Mouse (Mus musculus) forebrain, postnatal 0 days (tissue): Measurements from ENCODE around the gene Bglap. TPM values are rescaled to one million over a fixed set of nuclear protein-coding genes. Genes with fewer than 3 reads are reported as not detected.

Source experiments
- ATAC-seq: fragments of 200-750 bp; cut with Nextera tagmentation; 2 replicates; pipeline ENCODE4 v1.8.0; 2017; ENCODE audit warnings: mild to moderate bottlenecking, moderate library complexity
- DNase-seq: peaks from one replicate; pipeline ENCODE4 v3.0.0-alpha.2; 2015
- H3K27ac ChIP-seq: fragments of 300-500 bp; sonication (generic); 2 replicates; pipeline ENCODE4 v1.5.1; 2014; ENCODE audit warnings: low read depth, mild to moderate bottlenecking, antibody characterized with exemption, low read length, moderate library complexity, mixed read lengths
- H3K27me3 ChIP-seq: fragments of 300-500 bp; sonication (generic); 2 replicates; pipeline ENCODE4 v1.6.1; 2014; ENCODE audit warnings: mild to moderate bottlenecking, low read length, mixed read lengths; ENCODE audit not compliant: insufficient read depth
- H3K36me3 ChIP-seq: fragments of 300-500 bp; sonication (generic); 2 replicates; pipeline ENCODE4 v1.6.1; 2014; ENCODE audit warnings: mild to moderate bottlenecking, moderate library complexity; ENCODE audit not compliant: insufficient read depth
- H3K4me1 ChIP-seq: fragments of 300-500 bp; sonication (generic); 2 replicates; pipeline ENCODE4 v1.6.1; 2014; ENCODE audit warnings: antibody characterized with exemption; ENCODE audit not compliant: insufficient read depth
- H3K4me2 ChIP-seq: fragments of 300-500 bp; sonication (generic); 2 replicates; pipeline ENCODE4 v1.6.1; 2014; ENCODE audit warnings: low read depth, mild to moderate bottlenecking, moderate library complexity
- H3K4me3 ChIP-seq: fragments of 300-500 bp; sonication (generic); 2 replicates; pipeline ENCODE4 v1.5.1; 2014; ENCODE audit warnings: low read depth, low read length, mixed read lengths
- H3K9ac ChIP-seq: fragments of 300-500 bp; sonication (generic); 2 replicates; pipeline ENCODE4 v1.6.1; 2014; ENCODE audit warnings: mild to moderate bottlenecking
- H3K9me3 ChIP-seq: fragments of 300-500 bp; sonication (generic); 2 replicates; pipeline ENCODE4 v1.6.1; 2016; ENCODE audit warnings: low read length
- CTCF ChIP-seq: sonication (generic); IDR thresholded peaks from 2 replicates; pipeline ENCODE4 v1.5.1; 2016; ENCODE audit warnings: antibody characterized with exemption, control low read depth, low read depth
- WGBS: fragments of 180-500 bp; shearing (Covaris S2); extraction: QIAGEN DNeasy Blood & Tissue Kit; methylation state at CpG from one replicate; pipeline ENCODE4 v1.1.7; 2014; 5-methylcytosine and 5-hydroxymethylcytosine counted together
- polyA plus RNA-seq: library from polyadenylated mRNA; unstranded; fragments of >200 nt; fragmentation: Nextera tagmentation; extraction: Ambion mirVana; gene quantifications from 2 replicates; pipeline ENCODE4 v1.2.1, GENCODE M21; 2015
- total RNA-seq: library from RNA; depleted of rRNA; stranded (reverse); fragments of >200 nt; gene quantifications from 2 replicates; pipeline ENCODE4 v1.2.3, GENCODE M21; 2014

The Bglap gene
- total and polyA plus RNA-seq, 2 experiments from 2014 or later = 0.76 TPM; not detected in 1

DNA sequence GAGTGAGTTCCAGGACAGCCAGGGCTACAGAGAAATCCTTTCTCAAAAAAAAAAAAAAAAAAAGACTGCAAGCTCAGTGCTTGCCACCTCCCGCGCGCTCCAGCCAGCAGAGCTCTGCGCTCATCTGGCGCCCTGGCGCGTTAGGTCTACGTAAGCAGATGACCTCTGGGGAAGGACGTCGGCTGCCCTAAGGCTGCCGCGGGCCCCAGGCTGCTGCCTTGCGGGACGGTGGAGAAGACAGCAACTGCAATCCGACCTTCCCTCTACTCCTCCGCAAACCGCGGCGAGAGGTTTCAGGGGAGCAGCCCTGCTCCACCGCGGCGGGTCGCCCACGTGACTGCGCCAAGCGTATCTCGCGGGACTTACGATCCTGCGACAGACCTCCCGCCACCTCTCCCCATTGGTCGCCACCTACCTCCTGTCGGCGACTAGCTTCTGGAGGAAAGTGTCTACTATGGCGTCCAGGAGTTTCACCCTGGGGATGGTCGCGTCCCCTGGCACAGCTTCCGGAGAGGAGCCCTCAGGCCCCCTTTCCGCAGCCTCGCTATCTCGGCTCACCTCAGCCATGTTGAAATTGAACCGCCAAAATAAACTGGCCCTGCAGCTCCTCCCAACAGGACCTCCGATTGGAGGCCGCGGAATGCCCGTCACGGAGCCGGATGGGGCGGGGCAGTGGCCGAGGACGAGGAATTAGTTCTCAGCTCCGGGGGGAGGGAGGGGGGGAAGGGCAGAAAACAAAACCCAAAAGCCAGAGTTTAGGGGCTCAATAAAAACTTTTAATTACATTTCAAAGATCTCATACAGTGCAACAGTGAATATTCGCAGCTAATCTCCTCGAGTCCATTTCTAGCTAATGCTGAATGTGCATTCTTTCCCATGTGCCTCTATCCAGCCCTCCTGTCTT, 25.7 kb upstream of the Bglap start, which contains the start of gene Pmf1:
Pmf1 (minus strand) TSS at position 591 of the 904 bp plus-strand sequence.
- H3K9ac ChIP-seq = peak within 1 kb of the TSS; percentile 73
- WGBS = under 1% methylated on average over 52 of the region's 54 CpGs
- H3K27me3 ChIP-seq = no peaks in the 10 kb centered on the region
- 0 out of 2 replicates have a peak, but pooled peaks have one; percentile 9 for TF ChIP-seq CTCF
- H3K4me3 ChIP-seq = peak within 1 kb of the TSS; percentile 70
- peak; percentile 97 for ATAC-seq
- H3K4me2 ChIP-seq = peak within 1 kb of the TSS; percentile 63
- peaks cover 7% of the 10 kb centered on the region; the same call in 1 of the 2 replicates for H3K4me1 ChIP-seq
- peak; percentile 93 for DNase-seq
- H3K27ac ChIP-seq = peak within 1 kb of the TSS; percentile 90
- H3K36me3 ChIP-seq = peaks cover 36% of the 10 kb centered on the region
- no peaks in the 10 kb centered on the region for H3K9me3 ChIP-seq

DNA sequence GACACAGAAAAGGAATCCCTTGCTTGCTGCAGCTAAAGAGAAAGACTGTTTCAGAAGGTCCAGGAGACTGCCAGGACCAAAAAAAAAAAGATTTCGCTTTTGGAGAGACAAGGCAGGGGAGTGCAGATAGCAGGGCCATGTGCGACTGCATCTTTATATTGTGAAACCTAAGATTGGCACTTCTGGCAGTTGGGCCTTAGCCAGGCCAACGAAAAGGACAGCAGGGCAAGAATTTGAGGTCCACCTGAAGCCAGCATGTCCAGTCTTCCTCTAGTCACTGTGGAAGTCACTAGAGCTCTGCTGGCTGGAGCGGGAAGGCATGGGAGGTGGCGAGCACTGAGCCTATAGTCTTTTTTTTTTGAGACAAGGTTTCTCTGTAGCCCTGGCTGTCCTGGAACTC, 24.7 kb upstream of the Bglap start:
- TF ChIP-seq CTCF = no peak
- Histone ChIP-seq H3K4me2 (peak overlapping the region; percentile 63; the same call in 1 of the 2 replicates), H3K4me1 (peaks cover 7% of the 10 kb centered on the region; the same call in 1 of the 2 replicates), H3K27me3 (no peaks in the 10 kb centered on the region), H3K4me3 (no peak overlapping the region), H3K36me3 (peaks cover 27% of the 10 kb centered on the region), H3K27ac (no peak overlapping the region), H3K9ac (no peak overlapping the region), H3K9me3 (no peaks in the 10 kb centered on the region)
- WGBS = 62% methylated on average over 5 of the region's 5 CpGs
- no peak for ATAC-seq
- no peak for DNase-seq

DNA sequence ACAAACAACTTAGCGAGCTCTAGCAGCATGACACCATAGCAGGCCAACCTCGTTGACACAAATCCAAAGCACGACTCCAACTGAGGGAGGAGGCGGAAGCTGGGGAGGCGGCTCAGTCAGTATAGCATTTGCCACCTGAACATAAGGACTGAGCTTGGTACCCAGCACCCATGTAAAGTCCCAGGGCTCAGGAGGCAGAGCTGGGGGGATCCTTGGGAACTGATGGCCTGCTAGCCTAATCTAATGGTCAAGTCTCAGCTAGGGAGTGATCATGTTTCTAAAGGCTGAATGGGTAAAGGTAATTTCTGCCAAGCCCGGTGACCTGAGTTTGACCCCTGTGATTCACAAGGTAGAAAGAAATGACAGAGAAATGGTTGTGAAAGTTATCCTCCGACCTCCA, 23.3 kb upstream of the Bglap start:
- Histone ChIP-seq H3K4me1 (peaks cover 7% of the 10 kb centered on the region; the same call in 1 of the 2 replicates), H3K27me3 (no peaks in the 10 kb centered on the region), H3K9me3 (no peaks in the 10 kb centered on the region), H3K4me3 (no peak overlapping the region), H3K36me3 (peaks cover 16% of the 10 kb centered on the region), H3K4me2 (no peak overlapping the region), H3K9ac (no peak overlapping the region), H3K27ac (no peak overlapping the region)
- DNase-seq (no peak), ATAC-seq (no peak)
- 57% methylated on average over 7 of the region's 7 CpGs for WGBS
- TF ChIP-seq CTCF = no peak

DNA sequence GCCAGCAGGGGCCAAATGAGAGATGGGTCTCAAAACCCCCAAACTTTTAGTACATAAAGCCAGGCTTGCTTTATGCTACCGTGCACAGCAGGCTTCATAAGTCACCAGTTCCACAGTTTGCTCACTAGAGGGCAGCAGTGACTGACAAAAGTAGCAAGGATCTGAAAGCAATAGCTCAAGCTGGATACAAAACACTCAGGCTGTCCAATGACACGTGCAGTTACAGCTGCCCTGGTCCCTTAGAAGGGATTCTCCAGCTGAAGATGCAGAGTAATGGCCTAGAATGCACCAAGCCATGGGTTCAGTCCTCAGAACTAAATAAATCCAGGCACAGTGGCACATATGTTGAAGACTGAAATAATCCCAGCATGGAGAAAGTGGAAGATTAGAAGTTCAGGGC, 22.8 kb upstream of the Bglap start:
- H3K4me3 ChIP-seq = no peak overlapping the region
- no peaks in the 10 kb centered on the region for H3K9me3 ChIP-seq
- WGBS = 0% methylated on average over 2 of the region's 2 CpGs
- ATAC-seq (peak; percentile 38), DNase-seq (peak; percentile 91)
- H3K4me2 ChIP-seq = no peak overlapping the region
- H3K27ac ChIP-seq = no peak overlapping the region
- no peak overlapping the region for H3K9ac ChIP-seq
- H3K36me3 ChIP-seq = peaks cover 11% of the 10 kb centered on the region
- H3K4me1 ChIP-seq = peaks cover 7% of the 10 kb centered on the region; the same call in 1 of the 2 replicates
- peak; percentile 97 for TF ChIP-seq CTCF
- no peaks in the 10 kb centered on the region for H3K27me3 ChIP-seq

DNA sequence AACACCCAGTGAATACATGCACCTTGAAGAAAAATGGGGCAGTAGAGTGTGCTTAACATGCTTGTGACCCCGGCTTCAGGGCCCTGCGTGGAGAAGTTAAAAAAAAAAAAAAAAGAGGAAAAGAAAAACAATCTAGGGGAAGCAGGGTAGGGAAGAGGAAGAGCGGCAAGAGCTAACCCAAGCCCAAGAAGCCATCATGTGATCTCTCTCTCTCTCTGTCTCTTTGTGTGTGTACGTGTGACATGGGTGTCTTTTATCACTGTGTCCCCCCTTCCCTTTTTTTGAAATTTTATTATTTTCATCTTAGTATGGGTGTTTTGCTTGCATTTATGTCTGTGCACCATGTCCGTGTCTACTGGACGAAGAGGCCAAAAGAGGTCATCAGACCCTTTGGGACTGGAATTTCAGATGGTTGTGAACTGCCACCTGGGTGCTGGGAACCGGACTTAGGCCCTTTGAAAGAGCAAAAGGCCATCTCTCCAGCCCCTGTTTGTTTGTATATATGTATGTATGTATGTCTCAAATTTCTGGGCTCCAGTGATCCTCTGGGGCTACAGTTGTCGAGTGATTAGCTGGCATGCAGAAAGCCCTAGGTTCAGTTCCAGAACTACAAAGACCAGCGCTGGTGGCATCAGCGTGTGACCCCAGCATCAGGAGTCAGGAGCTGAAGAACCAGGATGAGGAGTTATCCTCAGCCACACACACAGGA, 19.4 kb upstream of the Bglap start:
- H3K27me3 ChIP-seq = no peaks in the 10 kb centered on the region
- H3K4me2 ChIP-seq = no peak overlapping the region
- H3K4me3 ChIP-seq = no peak overlapping the region
- no peak for ATAC-seq
- no peaks in the 10 kb centered on the region for H3K9me3 ChIP-seq
- 95% methylated on average over 10 of the region's 10 CpGs for WGBS
- H3K9ac ChIP-seq = no peak overlapping the region
- no peak for TF ChIP-seq CTCF
- no peak for DNase-seq
- H3K36me3 ChIP-seq = no peaks in the 10 kb centered on the region
- H3K27ac ChIP-seq = no peak overlapping the region
- H3K4me1 ChIP-seq = no peaks in the 10 kb centered on the region

DNA sequence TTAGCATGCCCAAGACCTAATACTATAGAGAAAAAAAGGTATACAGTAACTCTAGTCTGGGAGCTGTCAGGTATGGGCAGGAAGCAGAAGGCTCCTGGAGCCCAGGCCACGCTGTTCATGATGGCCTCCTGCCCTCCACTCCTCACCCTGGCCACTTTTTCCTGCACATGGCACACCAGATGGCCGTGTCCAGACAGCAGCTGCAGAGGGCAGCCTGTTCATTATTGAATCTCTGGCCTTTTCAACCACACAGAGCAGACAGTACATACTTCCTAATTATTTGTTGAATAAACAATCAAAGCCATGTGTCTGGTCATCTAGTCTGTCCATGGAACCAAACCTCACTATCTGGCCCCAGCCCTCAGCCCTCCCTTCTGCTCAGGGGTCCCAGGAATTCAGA, 14.4 kb upstream of the Bglap start:
- H3K27ac ChIP-seq = no peak overlapping the region
- ATAC-seq (no peak), DNase-seq (no peak)
- no peaks in the 10 kb centered on the region for H3K36me3 ChIP-seq
- no peaks in the 10 kb centered on the region for H3K9me3 ChIP-seq
- no peak overlapping the region for H3K4me2 ChIP-seq
- no peaks in the 10 kb centered on the region for H3K4me1 ChIP-seq
- TF ChIP-seq CTCF = no peak
- 79% methylated on average over 2 of the region's 2 CpGs for WGBS
- H3K9ac ChIP-seq = no peak overlapping the region
- H3K27me3 ChIP-seq = no peaks in the 10 kb centered on the region
- no peak overlapping the region for H3K4me3 ChIP-seq

DNA sequence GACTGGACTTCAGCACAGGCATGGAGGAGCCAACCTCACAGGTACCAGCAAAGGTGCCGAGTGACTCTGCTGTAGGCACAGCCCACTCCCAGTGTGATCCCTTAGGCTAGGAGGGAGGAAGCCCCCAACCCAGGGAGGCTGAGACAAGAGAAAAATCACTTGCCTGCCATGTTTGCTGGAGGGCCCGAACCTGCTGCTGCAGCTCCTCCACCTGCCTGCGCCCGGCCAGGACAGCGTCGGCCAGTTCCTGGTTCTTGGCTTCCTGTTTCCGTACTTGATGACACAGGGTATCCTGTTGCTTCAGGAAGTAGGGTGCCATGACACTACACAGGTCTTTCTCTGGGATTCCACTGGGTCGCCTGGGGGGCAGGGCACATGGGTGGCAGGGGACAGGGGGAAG, 11.5 kb upstream of the Bglap start:
- ATAC-seq (no peak), DNase-seq (no peak)
- H3K4me3 ChIP-seq = no peak overlapping the region
- no peak overlapping the region for H3K9ac ChIP-seq
- no peaks in the 10 kb centered on the region for H3K9me3 ChIP-seq
- H3K36me3 ChIP-seq = no peaks in the 10 kb centered on the region
- H3K27ac ChIP-seq = no peak overlapping the region
- no peaks in the 10 kb centered on the region for H3K27me3 ChIP-seq
- WGBS = 95% methylated on average over 8 of the region's 8 CpGs
- no peak overlapping the region for H3K4me2 ChIP-seq
- no peaks in the 10 kb centered on the region for H3K4me1 ChIP-seq
- no peak for TF ChIP-seq CTCF
